Mouse (Mus musculus) kidney, postnatal 25 days (tissue): ENCODE data around the gene Jmy.
A peak's percentile ranks its signal among the peaks of the same experiment; 100 is the strongest.

ENCODE experiments used
- DNase-seq, 2 experiments: peaks; one replicate each; pipeline ENCODE4 v3.0.0; 2021; ENCODE audit warnings: mixed read lengths in 2 of 2

Jmy gene

DNA sequence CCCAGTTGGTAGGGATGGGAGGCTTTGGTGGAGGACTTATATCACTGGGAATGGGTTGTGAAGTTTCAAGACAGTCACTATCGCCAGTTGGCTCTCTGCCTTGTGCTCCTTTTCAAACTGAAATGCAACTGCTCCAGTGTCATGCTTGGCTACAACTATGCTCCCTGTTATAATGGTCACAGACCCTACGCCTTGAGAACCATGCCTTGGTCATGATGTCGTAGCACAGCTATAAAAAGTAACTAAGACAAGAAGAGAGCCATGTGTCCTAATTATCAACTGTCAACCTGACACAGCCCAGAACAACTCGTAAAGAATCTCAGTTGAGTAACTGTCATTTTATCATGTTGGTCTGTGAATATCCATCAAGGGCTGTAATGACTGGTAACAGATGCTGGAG lies 41.0 kb downstream of the Jmy start:
- DNase-seq = no peak

DNA sequence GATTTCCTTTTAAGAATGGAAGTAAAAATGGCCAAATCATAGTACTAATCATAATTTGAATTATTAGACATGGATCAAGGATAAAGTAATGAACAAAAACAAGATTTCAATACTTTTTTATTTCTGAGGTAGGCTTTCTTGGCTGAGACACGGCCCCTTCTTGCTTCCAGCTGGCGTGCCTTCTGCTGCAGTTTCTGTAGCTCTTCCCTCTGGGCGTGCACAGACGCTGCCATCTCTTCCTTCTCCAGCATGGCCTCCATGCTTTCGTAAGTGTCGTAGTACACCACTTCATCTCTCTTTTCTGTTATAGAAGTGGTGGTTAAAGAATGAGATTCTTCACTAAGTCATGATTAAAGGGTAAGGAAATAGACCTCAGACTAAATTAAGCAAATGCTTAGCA lies 46.3 kb downstream of the Jmy start:
- no peak for DNase-seq

DNA sequence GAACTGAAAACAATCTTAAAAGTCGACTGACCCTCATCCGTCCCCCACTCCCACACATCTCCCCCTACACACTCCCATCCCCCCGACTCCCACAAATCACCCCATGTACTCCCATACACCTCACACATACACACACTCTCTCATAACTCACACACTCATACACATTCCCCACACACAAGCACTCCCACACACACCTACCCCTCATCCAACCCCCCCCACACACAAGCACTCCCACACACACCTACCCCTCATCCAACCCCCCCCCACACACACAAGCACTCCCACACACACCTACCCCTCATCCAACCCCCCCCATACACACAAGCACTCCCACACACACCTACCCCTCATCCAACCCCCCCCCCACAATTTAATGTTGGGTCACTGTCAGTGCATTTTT lies 59.4 kb downstream of the Jmy start:
- no peak for DNase-seq

DNA sequence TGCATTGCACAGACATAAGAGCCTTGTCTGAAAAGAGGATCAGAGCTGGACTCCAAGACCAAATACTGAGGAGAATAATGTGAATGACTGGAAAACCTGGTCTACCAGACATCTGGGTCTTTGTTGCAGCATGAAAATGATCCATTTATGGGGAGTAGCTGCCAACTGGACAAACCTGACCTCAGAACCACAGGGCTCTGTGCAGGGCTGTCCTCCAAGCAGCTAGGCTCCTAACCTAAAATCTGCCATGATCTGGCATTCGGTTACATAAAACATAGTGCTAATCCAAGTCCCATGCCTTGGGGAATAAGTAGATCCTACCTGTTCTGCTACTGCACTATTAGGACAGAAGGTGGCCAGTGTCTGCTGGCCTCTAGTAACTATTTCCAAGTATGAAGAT lies 70.4 kb downstream of the Jmy start:
- no peak for DNase-seq

DNA sequence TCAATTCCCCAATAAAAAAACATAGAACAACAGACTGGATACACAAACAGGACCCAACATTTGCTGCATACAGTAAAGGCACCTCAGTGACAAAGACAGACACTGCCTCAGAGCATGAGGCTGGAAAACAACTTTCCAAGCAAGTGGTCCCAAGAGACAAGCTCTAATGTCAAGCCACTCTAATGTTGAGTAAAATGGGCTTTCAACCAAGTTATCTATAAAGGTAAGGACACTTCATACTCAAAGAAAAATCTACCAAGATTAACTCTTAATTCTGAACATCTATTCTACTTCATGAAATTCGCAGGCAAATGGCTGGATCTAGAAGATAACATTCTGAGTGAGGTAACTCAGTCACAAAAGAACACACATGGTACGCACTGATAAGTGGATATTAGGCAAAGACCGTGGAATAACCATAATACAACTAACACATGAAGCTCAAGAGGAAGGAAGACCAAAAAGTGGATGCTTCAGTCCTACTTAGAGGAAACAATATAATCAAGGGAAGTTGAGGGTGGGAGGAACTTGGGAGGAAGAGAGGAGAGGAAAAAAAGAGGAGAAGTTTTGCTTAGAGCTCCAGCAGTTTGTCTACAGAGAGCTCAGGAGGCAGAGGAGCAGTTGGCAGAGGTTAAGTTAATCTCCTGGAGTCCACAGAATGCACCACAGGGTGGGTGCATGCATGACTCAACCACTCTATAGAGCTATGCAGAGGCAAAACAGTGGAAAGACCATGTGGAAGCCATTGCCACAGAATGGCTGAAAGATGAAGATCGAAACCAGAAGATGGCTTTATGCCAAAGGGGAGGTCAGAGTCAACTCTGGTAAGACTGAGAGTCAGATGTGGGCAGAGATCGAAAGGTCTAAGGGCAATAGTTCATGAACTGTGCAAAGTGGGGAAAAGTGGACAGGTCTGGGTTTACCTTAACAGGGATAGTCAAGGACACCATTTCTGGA lies 71.4 kb downstream of the Jmy start:
- peak in 1 of 2 experiments; percentile 6 for DNase-seq

DNA sequence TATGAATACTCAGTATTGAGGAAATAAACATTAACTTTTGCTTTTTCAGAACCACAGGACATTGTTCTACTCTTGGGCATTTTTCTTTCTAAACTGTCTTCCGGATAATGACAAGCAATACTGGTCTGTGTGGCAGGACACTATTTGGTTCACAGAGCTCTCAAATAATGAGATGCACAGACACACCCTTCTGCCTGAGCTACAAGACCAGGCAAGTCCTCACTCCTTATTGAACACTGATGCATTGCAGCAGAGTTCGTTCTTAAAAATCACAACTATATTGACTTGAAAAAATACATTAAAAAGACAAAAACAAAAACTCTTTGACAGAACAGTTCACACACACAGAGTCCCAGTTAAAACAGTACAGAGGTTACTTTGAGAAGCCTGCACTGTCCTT lies 76.4 kb downstream of the Jmy start:
- no peak for DNase-seq

DNA sequence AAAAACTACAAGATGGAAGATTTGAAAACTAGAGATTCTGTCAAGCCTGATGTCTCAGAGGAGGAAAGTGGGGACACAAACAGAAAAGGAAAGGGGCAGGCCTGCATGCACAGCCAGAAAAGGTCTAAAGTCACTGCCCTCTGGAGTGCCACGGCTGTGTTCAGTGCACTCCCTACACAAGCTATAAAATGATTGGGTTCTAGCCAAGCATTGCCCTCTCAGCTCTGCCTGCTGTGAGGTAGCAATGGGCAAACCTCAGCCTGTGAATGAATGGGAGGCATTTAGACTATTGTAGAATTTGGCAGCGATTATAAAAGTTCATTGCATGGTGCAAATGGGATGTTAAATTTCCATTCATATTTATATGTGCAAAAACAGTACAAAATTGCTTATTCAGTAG lies 79.8 kb downstream of the Jmy start:
- DNase-seq = no peak

DNA sequence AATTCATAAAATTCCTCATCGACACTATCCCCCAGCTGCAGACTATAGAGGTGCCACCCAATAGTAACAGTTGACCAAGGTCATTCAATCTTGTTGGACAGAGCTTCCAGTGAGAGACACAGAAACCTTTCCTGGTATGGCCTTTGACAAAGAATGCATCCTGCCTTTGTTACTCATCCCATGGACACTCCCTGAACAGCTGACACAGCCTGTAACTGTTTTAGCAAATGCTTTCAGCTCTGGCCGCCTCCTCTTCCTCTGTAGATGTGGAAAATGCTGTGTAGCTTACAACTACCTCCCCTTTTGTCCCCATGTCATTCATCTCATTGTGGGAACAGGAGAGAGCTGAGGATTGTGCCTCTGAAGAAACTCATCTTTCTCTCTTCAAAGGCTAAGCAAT lies 81.3 kb downstream of the Jmy start:
- no peak for DNase-seq

DNA sequence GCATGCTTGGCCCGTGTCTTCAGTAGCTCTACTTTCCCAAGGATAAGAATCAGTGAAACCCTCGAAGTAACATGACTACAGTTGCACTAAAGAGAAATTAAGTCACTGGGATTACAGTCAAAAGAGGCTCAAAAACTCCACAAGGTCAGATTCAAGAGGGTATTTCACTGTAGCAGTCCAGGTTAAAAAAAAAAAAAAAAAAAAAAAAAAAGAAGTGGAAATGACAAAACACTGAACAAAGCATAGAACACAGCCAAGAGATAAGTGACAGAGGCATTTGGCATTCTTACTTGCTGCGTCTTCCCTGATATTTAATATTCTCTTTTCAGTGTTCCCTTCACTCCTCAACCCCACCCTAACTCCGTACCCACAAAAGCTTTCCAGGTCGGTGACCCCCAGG lies 84.6 kb downstream of the Jmy start:
- no peak for DNase-seq

DNA sequence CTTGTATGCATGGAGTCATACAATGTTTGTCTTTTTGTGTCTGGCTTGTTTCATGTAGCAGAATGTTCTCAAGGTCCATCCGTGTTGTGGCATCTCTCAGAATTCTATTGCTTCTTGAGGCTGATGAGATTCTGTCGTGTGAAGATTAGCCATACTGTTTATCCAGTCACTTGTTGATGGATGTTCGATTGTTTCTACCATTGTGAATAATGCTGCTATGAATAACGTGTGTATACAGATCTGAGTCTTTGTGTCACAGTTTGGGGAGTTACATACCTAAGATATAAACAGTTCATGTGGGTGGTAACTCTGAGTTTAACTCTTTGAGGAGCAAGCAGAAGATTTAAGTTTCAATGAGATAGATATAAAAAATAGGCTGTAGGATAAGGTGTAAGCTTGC lies 89.3 kb downstream of the Jmy start:
- no peak for DNase-seq

DNA sequence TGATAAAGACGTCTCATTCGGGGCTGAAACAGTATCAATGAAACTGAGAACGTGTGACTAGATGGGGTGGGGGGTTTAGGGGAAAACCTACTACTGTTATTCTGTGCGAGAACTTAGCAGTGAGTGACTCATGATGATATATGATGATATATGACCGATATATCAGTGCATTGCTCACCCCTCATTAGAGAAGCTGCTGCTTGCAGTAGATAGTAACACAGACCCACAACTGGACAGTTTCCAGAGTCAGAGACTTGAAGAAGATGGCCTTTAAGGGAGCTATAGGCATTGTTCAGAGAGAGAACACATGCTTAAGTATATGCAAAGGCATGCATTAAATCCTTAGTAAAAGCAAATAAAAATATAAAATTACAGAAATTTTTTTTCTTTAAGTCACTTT lies 92.8 kb downstream of the Jmy start:
- no peak for DNase-seq

DNA sequence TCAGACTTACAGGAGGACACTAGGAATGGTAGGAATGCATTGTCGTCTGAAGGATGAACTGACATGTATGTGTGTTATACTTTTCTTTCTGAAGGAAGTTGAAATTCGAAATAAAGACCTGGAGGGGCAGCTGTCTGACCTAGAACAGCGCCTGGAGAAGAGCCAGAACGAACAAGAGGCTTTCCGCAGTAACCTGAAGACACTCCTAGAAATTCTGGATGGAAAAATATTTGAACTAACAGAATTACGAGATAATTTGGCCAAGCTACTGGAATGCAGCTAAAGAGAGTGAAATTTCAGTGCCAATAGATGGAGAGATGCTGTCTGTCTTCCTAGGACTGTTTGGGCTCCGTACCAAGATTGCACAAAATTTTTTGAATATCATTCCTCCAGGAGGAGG lies 97.7 kb downstream of the Jmy start:
- DNase-seq = no peak

DNA sequence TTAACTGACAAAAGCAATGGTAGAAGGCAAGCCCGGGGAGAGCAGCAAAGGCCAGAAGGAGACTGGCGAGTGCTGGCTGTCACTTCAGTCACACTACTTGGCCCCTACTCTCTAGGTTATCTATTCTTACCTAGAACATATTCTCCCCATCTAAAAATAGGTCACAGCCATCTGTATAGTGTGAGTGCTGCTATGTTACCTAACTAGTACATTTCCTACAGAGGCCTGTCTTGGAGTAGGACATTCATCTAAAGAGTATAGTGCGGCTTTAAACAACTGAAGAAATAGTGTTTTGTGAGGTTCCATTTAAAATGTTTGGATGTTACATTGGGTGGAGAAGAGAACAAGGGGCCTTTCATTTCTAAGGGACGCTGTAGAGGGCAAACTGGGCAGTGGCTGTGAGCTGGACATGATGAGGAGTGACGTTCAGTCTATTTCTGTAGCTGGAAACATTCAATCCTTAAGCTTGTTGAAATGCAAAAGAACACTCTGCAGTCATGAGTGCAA lies 99.8 kb downstream of the Jmy start:
- no peak for DNase-seq

DNA sequence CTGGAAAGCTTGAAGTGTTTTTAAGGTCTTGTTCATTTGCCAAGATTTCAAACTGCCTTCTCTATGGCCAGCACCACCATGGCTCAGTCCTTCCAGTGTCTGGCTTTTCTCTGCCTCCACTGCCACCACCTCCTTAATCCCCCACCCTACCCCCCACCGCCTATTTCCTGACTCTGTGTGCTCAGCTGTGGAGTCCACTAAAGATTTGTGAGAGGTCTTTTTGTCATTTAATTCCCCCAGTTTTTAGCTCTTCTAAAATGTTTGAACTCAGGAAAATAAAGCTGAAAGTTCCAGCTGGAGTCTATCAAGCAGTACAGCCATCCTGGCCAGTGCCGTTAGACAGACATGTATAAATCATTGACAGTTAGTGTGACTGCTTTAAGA lies 110.4 kb downstream of the Jmy start:
- no peak for DNase-seq

DNA sequence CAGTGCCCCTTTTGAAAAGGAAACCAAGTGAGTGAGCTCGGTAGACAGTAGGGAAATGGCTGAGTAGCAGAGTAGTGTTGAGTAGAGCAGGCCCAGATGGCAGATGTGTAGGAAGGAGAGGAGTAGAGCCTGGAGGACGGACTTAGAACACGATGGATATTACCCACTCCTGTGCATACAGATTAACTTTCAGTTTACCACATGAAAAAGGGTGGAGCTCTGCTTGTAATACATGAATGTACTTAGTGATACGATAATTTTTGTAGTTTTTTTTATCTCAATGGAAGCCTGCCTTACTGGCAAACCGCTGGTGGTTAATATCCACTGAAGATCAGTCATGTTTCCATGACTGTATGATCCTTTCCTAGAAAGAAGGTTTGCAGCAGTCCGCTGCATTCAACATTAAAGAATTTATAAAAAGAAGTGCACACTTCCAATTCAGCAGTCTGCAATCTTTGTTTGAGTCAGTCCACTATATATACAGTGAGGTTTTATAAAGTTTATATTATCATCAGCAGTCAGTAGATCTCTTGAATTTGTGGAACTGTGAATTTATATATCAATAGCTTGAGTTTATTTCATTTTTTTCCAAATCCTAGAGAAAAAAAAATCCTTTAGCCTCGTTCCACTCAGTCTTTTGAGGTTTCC lies 110.9 kb downstream of the Jmy start:
- no peak for DNase-seq

DNA sequence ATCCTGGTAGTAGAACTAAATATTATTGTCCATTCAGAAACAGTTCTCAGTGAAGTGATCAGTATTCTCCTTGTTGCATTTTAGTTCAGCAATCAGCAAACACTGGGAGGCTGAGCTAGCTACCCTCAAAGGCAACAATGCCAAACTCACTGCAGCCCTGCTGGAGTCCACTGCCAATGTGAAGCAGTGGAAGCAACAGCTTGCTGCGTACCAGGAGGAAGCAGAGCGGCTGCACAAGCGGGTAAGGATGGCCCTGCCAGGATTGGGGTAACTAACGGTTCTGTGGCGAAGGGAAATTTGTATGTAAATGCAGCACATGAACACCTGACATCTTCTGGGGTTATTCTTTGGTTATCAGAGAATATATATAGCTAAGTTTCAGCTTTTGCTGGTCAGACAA lies 112.2 kb downstream of the Jmy start:
- no peak for DNase-seq

DNA sequence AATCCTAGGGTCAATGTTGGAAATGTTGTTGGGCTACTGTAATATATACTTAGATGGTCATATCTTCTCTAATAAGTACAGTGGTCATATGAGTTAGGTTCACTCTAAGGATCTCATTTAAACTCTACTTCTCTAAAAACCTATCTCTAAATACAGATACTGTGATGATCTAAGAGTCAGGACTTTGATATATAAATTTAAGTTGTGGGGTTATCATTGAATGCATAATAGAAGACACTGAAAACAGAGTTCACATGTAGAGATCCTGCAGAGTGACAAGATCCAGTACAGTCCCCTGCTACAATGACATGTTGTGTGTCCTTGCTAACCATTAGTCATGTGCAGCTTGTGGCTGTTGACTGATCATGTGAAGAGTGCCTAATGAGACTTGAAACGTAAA lies 114.5 kb downstream of the Jmy start:
- DNase-seq = no peak

DNA sequence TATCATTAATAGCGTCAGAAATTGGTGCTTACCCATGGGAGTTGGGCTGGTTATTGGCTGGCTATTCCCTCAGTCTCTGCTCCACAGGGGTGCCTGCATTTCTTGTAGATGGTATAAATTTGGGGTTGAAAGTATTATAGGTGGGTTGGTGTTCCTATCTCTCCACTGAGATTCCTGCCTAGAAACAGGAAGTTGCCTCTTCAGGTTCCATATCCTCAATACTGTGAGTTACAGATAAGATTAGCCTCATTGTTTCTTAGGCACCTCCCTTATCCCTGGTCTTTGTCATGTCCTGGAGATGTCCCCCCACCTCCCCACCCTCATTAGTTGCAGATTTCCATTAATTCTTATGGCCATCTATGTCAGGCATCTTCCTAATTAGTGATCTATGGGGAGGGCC lies 115.1 kb downstream of the Jmy start:
- no peak for DNase-seq

DNA sequence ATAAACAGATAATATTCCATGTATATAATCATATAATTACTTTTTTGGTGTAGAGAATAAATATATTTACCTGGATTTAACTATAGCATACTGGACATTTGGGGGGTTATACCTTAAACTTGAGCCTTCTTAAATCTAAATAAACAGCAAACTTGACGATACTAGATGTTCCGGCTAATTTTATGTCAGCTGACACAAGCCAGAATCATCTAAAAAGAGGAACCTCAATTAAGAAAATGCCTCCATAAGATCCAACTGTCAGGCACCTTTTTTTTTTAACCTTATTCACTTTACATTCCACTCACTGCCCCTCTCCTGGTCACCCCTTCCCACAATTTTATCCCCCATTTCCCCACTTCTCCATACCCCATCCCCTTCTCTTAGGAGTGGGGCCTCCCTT lies 116.0 kb downstream of the Jmy start:
- DNase-seq = no peak

DNA sequence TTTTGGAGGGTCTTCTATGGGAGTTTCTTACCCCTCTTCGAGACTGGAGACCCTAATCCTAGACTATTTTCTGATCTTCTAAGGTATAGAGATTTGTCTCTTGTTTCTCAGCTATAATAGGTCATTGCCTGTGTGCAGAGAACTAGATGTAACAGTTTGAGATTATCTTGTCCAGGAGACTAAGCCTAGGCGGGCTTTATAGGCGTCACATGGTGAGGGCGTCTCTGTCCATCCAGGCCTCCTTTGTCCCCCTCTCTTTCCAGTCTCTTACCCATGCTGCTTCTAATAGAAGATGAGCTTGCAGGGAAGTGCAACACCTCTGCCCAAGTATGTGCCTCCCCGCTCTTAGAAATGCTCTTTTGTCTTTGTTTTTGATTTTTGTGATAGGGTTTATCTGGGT lies 116.5 kb downstream of the Jmy start:
- no peak for DNase-seq

DNA sequence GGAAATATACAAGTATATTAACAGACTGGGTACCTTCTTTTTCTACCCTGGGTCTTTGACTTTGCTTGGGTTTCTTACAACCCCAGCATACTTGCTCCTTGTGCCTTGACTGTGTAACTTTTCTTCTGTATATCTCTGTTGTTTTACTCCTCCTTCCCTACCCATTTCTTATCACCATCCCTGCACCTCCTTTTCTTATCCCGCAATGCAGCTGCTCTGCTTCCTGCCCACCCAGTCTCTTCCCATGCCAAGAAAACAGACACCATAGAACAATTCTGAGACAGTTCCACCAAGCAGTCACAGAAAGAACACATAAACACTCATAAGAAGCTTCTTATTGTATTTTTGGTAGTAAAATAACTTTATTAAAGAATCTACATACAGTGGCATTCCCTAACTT lies 118.3 kb downstream of the Jmy start:
- DNase-seq = no peak

DNA sequence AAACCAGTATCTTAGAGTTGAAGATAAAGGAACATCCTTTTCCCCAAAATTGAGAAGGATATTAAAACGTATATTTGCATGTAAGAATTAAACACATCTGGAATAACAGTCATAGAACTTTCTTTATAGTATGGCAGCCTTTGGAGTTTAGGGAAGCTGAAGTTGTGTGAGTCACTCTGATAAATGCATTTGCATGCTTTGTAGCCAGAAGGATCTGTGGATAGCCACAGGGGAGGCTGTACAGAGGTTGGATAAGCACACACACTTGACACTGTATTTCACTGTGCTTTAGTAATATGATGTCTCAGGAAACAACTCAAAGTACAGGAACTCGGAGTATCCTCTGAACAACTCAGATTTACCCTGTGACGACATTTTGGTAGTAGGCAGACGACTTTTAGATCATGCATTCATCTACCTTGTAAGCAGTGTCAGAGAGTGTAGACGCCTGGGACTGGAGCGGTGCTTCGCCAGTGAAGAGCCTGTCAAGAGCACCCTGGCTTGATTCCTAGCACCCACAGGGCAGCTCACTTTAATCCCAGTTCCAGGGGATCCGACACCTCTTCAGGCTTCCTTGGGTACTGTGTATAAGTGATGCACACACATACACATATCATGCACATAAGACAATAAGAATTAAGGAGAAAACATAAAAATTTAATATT lies 119.1 kb downstream of the Jmy start:
- no peak for DNase-seq
